Mouse (Mus musculus): ENCODE results near the gene Otp.

Gene Otp

DNA sequence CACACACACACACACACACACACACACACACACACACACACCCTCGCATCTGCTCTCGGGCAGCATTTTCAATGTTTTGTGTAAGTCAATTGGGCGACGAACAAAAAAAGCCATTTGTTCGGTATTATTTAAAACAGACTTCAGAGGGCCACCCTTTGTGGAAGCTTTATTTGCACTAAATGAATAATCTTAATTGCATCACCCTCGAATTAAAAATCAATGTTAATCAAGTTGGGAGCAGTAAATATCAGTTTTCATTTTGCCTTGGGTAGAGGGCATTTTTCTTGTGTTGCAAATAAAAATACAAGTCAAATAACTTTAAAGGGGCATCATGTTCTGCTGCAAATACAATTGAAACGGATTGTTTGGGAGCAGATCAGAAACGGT, 1.4 kb upstream of the Otp start:
- DNase-seq (ENCODE audit: low spot score in 2 of 2): no peak

DNA sequence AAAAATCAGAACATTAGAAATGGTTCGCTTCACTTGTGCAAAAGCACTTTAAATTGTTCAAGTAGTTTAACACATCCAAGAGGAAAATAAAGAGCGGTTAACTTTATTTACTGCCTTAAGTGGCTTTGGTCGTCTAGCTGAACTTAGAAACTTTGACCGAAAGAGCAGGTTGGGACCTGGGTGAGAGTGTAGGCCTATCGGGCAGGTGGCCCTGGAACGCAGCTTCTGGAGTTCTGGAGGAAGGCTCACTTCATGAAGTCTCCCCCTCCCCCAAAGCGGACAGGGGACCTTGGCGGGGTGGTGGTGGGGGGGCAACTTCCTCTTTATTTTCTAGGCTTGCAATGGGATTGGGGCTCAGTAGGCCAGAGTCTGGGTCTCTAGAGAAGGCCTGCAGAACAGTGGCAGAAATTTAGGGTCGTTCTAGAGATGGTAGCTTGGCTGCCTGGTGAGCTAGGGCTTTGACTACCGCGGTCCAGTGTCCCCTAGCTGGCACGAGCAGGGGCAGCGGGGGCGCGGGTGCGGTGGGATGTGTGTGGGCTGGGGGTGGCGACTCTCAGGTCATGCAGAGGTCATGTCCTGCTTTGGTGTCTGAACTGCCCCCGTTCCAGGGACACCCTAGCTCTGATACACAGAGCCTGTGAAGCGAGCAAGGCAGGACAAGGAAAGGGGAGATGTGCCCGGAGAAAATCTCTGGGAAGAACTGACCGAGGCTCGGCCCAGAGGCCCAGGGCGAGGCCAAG, 576 bp upstream of the Otp start:
- DNase-seq (ENCODE audit: low spot score in 2 of 2): no peak

DNA sequence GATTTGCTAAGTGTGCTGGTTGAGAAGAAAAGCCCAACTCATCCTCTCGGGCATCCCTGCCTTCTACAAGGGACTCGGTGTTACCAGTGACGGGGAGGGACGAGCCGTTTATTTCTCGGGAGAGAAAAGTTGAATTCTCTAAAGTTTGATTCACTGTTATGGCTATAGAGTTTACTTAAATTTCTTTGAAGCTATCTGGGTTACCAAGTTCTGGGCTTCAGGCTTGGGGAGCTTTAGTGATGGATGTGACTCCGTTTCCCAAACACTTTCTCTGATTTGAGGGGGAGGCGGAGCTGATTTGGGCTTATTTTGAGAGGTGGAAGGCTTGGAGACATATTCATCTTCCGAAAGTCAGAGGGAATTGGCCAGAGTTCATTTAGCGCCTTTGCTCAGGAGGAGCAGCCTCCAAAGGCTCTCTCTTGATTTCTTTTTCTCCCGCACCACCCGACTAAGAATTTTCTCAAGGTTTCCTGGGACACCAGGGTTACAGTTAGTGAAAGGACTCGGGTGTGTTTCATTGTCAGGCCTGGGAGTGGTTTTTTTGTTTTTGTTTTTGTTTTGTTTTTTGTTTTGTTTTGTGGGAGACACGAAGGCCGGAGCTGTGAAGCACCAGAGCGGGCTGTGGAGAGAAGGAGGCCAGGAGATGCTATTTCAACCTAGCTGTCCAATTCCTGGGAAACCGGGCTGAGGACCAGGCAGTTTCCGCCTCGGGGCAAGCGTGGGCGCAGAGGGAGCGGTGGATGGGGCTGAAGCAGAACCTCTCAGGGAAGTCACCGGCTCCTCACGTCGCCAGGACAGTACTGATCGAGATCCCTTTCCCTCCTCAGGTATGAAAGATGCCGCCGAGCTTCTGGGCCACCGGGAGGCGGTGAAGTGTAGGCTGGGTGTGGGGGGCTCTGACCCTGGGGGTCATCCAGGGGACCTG, 1.1 kb downstream of the Otp start:
- DNase-seq (ENCODE audit: low spot score in 2 of 2): no peak

DNA sequence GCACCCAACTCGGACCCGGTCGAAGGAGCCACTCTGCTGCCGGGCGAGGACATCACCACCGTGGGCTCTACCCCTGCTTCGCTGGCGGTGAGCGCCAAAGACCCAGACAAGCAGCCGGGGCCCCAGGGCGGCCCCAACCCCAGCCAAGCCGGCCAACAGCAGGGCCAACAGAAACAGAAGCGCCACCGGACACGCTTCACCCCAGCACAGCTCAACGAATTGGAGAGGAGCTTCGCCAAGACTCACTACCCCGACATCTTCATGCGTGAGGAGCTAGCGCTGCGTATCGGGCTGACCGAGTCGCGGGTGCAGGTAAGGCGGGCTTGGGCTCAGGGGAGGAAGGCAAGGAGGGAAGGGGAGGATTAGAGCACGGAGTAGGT, 1.8 kb downstream of the Otp start:
- DNase-seq (ENCODE audit: low spot score in 2 of 2): no peak

DNA sequence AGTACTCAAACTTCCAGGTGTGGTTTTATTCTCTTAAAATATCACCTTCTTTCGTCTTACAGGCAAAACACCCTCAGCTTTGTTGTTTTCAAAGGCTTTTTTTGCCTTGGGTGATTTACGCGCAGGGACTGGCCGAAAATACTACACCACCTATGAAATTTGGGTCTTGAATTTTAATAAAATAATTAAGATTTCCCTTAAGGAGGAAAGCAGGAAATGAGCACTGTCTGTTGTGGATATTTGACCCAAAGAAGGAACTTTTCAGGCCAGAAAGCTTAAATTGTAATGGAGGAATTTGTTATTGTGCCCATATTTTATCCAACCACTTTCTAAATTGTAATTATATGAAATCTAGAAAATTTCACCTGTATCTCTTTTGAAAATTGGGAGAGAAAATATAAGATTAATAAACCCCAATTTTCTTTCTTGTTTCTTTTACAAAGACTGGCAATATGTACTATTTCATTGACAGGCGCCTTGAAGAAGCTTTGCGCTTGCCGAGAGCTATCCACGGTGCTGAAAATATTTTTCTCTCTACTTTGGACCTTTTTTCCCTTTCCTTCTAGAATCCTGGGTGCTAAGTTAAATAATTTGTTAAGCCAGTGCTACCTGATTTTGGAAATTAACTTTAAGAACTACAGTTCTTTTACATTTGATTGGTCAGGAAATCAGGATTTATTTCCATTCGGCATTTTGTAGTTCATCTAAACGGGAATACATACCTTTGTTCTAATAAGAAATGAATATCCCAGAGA, 2.8 kb downstream of the Otp start:
- DNase-seq (ENCODE audit: low spot score in 2 of 2): no peak

DNA sequence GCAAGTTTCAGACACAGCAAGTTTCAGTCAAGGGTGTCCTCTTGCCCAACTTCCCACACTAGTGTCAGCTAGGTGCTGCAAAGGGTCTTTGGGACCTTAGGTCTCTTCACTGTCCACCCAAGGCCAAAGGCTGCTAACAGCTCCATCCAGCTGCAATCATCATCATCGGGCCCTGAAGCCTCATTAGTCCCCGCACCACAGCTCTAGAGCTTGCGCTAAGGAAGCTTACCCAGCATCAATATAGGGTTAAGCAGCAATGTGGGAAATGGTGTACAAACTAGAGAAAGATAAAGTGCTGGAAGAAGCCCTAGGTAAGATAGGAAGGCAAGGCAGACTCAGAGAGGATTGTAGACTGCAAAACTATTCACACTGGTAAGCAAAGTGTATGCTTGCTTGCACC, 5.8 kb downstream of the Otp start:
- no peak for DNase-seq (ENCODE audit: low spot score in 2 of 2)

DNA sequence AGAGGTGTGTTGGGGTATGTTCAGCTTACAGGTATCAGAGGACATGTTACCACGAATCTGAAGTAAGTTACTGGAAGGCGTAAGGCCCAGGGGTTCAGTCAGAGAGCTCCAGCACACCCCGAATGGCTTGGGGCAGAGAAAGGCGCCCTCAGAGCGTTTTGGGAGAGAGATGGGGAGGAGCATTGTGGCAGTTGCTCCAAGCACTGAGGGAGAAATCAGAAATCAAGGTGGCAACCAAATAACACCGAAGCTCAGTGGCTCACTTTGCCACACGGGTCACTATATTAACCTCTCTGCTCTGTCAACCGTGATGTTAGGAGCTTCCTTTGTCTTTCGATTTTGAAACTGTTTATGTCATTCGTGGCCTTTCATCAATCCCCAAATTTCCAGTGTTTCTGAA, 6.8 kb downstream of the Otp start:
- DNase-seq (ENCODE audit: low spot score in 2 of 2): no peak

DNA sequence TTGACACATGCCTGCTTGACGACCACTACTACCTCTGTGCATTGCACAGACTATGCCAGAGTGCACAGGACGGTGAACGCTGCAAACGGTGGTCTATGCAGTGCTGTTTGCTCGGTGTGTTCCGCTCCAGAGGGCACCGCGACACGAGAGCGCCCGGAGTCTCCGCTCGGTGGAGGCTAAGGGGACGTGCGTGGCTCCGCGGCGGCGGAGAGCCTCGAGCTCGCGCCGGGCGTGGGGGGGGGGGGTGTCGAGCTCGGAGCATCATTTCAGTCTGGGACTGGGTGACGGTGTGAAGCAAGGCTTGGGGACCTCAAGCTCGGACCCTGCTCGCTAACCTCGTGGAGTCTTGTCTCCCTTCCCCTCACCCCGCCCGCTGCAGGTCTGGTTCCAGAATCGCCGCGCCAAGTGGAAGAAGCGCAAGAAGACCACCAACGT, 7.3 kb downstream of the Otp start:
- DNase-seq (ENCODE audit: low spot score in 2 of 2): no peak

DNA sequence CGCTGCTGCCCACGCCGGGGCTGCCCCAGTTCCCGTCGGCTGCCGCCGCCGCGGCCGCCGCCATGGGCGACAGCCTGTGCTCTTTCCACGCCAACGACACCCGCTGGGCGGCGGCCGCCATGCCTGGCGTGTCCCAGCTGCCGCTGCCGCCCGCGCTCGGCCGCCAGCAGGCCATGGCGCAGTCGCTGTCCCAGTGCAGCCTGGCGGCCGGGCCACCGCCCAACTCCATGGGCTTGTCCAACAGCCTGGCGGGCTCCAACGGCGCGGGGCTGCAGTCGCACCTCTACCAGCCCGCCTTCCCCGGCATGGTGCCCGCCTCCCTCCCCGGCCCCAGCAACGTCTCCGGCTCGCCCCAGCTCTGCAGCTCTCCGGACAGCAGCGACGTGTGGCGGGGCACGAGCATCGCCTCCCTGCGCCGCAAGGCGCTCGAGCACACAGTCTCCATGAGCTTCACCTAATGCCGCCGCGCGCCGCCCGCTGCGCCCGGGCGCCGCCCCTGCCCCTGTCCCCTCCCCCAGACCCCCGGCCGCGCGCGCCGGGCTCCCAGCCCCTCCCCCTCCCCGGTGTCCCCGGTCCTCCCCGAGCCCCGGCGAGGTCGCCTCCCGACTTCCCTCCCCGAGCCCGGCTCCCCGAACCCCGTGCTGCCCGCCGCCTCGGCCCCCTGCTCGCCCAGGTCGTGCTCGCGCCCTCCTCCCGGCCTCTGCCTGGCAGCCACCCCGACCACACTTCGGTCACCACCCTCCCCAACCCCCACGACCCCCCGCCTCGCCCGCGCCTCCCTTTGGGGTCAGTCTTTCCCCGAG, 8.0 kb downstream of the Otp start:
- peak in 1 of 2 experiments; percentile 17 for DNase-seq (ENCODE audit: low spot score in 2 of 2)

DNA sequence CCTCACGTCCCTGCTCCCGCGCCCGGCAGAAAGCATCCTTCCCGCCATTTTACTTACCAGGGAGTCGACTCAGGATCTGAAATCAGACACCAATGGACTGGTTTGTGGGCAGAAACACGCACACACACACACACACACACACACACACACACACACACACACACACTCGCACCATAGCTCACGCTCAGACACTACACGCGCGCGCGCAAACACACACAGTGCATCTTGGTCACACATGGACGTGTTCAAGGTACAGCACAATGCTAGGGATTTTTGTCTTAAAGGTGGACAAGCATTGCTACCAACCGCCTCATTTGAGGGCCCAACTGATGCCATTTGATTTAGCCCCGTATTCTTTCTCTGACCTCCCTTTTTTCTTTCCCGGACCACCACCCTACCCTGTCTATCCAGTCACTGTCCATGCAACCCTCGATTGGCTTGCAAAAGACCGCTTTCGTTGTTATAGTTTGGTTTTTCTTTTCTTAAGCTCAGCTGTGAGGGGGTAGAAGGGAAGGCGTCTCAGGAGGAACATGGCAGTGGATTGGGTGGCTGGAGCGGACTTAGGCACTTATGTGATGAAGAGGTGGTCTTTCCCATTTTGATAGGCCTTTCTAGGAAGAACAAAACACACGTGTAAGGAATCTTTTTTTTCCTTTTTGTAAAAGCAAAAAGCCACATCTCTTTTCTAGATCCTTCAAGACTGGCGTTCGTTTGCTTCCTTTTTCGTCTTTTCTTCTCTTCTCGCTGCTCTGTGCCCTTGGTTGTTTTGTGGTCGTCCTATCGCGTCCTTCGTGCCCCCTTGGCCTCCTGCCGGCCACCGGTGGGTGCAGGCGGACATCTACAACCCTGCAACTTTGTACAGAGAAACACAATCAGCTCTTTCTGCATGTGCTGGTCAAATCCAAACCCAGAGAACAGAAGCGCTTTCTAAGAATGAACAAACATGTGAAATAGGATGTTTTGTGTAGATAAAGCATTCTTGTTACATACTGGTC, 8.9 kb downstream of the Otp start:
- no peak for DNase-seq (ENCODE audit: low spot score in 2 of 2)

DNA sequence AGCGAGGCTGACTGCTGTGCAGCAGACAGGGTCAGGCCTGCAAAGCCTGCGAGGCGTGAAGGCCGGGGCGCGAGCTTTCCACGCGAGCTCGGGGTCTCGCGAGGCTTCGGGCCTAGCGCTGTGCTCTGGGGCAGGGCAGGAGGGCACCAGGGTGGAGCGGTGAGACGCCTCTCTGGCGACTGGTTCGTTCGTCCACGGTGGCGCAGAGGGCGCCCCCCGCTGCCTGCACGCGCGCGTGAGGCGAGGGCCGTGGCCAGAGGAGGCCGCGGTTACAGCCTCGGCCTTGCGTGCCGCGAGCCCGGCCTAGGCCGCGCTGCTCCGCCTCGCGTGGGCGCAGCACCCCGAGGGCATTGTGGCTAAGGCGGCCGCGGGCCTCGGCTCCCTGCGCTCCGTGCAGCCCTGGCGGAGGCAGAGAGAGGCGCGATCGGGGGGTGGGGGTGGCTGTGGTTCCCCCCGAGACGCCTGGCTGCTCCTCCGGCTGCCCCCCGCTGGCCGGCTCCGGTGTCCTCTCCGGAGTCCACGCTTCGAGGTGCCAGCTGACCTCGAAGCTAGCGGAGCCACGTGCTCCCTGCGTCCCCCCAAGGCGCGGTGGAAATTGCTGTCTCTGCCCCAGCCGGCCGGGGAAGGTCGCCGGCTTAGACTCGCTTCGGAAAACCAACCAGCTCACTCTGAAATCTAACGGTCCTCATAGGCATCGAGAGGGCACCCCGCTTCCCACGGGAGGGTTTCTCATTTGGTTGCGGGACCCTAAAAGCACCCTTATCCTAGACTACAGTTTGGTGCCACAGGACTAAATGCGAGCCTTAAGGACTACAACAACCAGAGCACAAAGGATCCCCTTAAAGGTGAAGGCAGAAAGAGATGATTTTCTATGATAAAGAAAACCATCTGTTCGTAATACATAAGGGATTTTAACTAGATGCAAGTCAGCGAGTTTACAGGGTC, 10.2 kb downstream of the Otp start:
- DNase-seq (ENCODE audit: low spot score in 2 of 2): no peak

DNA sequence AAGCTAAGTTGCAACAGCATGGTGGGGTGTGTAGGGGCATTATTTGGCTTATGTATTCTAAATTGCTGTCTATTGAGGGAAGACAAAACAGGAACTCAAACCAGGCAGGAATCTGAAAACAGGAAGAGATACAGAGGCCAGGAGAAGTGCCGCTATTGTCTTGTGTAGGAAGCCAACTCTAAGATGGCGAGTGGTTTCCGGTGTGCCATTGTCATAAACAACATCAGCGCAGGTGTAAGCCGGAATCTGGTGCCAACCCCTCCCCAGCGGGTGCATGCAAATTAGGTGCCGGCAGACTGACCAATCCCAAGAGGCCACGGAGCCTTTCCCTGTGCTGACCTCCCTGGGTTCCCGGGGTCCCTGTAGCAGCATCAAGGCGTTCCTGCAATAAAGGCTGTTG, 32.4 kb downstream of the Otp start:
- no peak for DNase-seq (ENCODE audit: low spot score in 2 of 2)

DNA sequence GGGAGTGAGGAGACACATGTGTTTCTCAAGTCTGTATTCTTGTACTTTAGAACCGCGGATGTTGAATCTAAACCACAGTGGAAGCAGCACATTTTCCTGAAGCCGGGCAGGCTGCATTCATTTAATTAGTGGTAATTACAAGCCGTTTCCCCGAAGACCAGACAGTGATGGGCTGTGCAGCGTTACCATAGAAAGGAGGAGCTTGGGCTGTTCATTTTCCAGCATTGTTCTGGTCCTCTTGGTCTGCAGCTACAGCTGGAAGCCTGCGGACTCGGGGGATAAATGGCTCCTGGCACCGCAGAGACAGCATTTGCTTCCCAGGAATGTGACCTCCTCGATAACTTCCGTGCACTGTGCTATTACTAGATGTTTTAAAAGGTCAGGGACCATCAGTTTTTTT, 37.6 kb downstream of the Otp start:
- no peak for DNase-seq (ENCODE audit: low spot score in 2 of 2)

DNA sequence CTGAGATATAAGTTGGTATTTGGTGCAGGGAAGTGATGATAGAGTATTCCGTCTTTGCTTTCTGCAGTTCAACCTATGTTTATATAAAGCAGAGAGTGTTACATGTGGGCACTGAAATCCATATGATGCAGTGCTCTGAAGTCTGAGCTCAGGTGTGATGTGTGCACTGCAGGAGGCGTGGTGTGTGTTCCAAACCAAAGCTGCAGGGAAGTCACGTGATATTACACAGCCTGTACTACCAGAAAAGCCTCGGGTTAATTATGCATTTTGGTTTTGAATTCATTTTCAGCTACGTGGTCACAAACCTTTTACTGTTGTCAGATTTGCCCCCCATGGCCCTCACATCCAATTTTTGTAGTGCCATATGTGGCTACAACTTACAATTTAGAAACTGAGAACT, 40.3 kb downstream of the Otp start:
- DNase-seq (ENCODE audit: low spot score in 2 of 2): no peak

DNA sequence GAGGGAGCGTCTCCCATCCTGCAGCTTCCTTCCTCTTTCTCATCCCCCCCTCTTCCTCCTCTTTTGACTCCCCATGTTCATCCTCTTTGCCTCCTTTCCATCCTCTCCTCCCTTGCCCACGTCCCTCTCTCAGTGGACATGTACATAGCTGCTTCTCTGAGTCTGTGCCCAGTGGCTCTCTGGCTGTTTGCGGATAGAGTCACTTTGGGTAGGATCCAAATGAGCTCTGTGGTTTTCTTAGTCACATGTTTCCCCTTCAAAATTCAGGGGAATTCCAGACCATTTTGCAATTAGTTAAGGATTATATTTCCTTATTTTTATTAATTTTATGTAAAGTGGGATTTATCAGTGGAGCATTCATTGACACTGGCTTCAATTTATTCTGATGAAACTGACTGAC, 52.7 kb downstream of the Otp start:
- no peak for DNase-seq (ENCODE audit: low spot score in 2 of 2)
